18 mouse cellular contexts compared by ENCODE assay signal in the genomic region with DNA sequence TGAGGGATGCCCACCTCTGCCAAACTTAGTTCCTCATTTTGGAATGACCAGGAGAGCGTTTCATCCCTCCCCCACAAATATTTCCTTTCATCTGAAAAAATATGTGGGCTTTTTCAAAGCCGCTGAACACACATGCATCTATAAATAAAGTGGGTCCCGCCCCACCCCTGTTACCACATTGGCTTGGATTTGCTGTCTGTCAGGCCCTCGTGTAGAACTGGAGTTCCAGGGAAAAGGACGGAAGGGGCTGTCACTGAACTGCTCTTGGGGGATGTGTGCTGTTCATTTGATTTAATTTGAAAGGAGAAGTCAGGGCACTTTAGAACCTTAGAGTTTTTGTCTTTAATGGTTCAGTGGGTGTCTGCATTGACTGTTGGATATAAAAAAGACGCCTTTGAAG. TPM values are rescaled to one million over a fixed set of nuclear protein-coding genes. Genes with fewer than 3 reads are reported as not detected.
DNase-seq lines count a peak whose midpoint lies in the region; ATAC-seq lines count a peak whose summit lies in the region.
"Had no signal": no experiment of that assay in that cellular context is flagged by ENCODE, and none has a peak within 500 bp of the region (broad histone marks: within the 10 kb centered on the region; RNA-seq: fewer than 3 reads in every experiment).

No protein-coding gene starts in this region.

- H3K27ac ChIP-seq in heart, embryonic 13.5 days (replicated peaks), result 0 out of 2 replicates have a peak overlapping the region, but pooled peaks have one; percentile 1
- H3K27ac ChIP-seq in heart, embryonic 11.5 days (ENCODE audit: low read depth, low read length), result no peak overlapping the region
- H3K27ac ChIP-seq in liver, embryonic 12.5 days, result no peak overlapping the region
- H3K27ac ChIP-seq in embryonic facial prominence, embryonic 12.5 days, result peak overlapping the region; percentile 41
- H3K27ac ChIP-seq in intestine, embryonic 16.5 days (ENCODE audit: low read length), result 0 out of 2 replicates have a peak overlapping the region, but pooled peaks have one; percentile 63
- H3K27ac ChIP-seq: forebrain, embryonic 15.5 days; midbrain, embryonic 12.5 days had no signal

- no peaks in the 10 kb centered on the region for H3K27me3 ChIP-seq in heart, embryonic 13.5 days (replicated peaks)
- no peaks in the 10 kb centered on the region for H3K27me3 ChIP-seq in heart, embryonic 11.5 days (ENCODE audit: control insufficient read depth, insufficient read depth, low read length)
- H3K27me3 ChIP-seq in liver, embryonic 12.5 days (replicated peaks), result no peaks in the 10 kb centered on the region
- H3K27me3 ChIP-seq in embryonic facial prominence, embryonic 12.5 days, result no peaks in the 10 kb centered on the region
- H3K27me3 ChIP-seq in intestine, embryonic 16.5 days (replicated peaks; ENCODE audit: control insufficient read depth, insufficient read depth, low read length), result no peaks in the 10 kb centered on the region
- H3K27me3 ChIP-seq: forebrain, embryonic 15.5 days; midbrain, embryonic 12.5 days had no signal

- no peak overlapping the region for H3K9ac ChIP-seq in heart, embryonic 13.5 days
- H3K9ac ChIP-seq in heart, embryonic 11.5 days (ENCODE audit: low read depth, low read length), result no peak overlapping the region
- no peak overlapping the region for H3K9ac ChIP-seq in liver, embryonic 12.5 days
- no peak overlapping the region for H3K9ac ChIP-seq in embryonic facial prominence, embryonic 12.5 days
- H3K9ac ChIP-seq in intestine, embryonic 16.5 days (ENCODE audit: low read depth, low read length), result no peak overlapping the region
- H3K9ac ChIP-seq: forebrain, embryonic 15.5 days; midbrain, embryonic 12.5 days had no signal

- H3K4me3 ChIP-seq in heart, embryonic 13.5 days, result no peak overlapping the region
- no peak overlapping the region for H3K4me3 ChIP-seq in heart, embryonic 11.5 days (ENCODE audit: low read depth, low read length)
- H3K4me3 ChIP-seq in liver, embryonic 12.5 days, result no peak overlapping the region
- H3K4me3 ChIP-seq in embryonic facial prominence, embryonic 12.5 days, result no peak overlapping the region
- H3K4me3 ChIP-seq in intestine, embryonic 16.5 days (ENCODE audit: low read length), result no peak overlapping the region
- H3K4me3 ChIP-seq: forebrain, embryonic 15.5 days; midbrain, embryonic 12.5 days had no signal

- 0 out of 2 replicates have a peak overlapping the region, but pooled peaks have one; percentile 32 for H3K4me2 ChIP-seq in heart, embryonic 13.5 days
- H3K4me2 ChIP-seq in heart, embryonic 11.5 days, result no peak overlapping the region
- no peak overlapping the region for H3K4me2 ChIP-seq in liver, embryonic 12.5 days
- no peak overlapping the region for H3K4me2 ChIP-seq in embryonic facial prominence, embryonic 12.5 days (replicated peaks)
- H3K4me2 ChIP-seq in intestine, embryonic 16.5 days (ENCODE audit: low read depth, low read length), result no peak overlapping the region
- H3K4me2 ChIP-seq: forebrain, embryonic 15.5 days; midbrain, embryonic 12.5 days had no signal

- DNase-seq in liver, result peak; percentile 9
- DNase-seq in cerebellum, postnatal 25 days, result no peak
- no peak for DNase-seq in embryo, embryonic 10.5 days (ENCODE audit: low spot score)
- DNase-seq: adrenal gland, postnatal 36 days; cerebellum, postnatal 10 days; heart, adult 11 months; heart, postnatal 36 days; layer of hippocampus, postnatal 36 days; lung, adult 18-20 months; retina, postnatal 1 day; spleen, adult 18-20 months had no signal

- H3K36me3 ChIP-seq in heart, embryonic 13.5 days, result no peaks in the 10 kb centered on the region
- H3K36me3 ChIP-seq in heart, embryonic 11.5 days (ENCODE audit: control insufficient read depth, insufficient read depth, low read length), result no peaks in the 10 kb centered on the region
- no peaks in the 10 kb centered on the region for H3K36me3 ChIP-seq in liver, embryonic 12.5 days
- H3K36me3 ChIP-seq in embryonic facial prominence, embryonic 12.5 days, result no peaks in the 10 kb centered on the region
- H3K36me3 ChIP-seq in intestine, embryonic 16.5 days (ENCODE audit: control insufficient read depth, insufficient read depth, low read length), result no peaks in the 10 kb centered on the region
- H3K36me3 ChIP-seq: forebrain, embryonic 15.5 days; midbrain, embryonic 12.5 days had no signal

- ATAC-seq in heart, embryonic 13.5 days (ENCODE audit: extremely low read depth, insufficient number of reproducible peaks, low FRiP score, low TSS enrichment), result no peak
- ATAC-seq in heart, embryonic 11.5 days (replicated peaks; ENCODE audit: insufficient number of reproducible peaks, low FRiP score, low TSS enrichment), result no peak
- ATAC-seq in liver, embryonic 12.5 days, result no peak
- ATAC-seq in embryonic facial prominence, embryonic 12.5 days (ENCODE audit: insufficient number of reproducible peaks, insufficient read depth, low FRiP score, low TSS enrichment), result no peak
- no peak for ATAC-seq in intestine, embryonic 16.5 days
- ATAC-seq: forebrain, embryonic 15.5 days had no signal

- 0 out of 2 replicates have a peak, but pooled peaks cover 5% of the 10 kb centered on the region for H3K4me1 ChIP-seq in heart, embryonic 13.5 days
- no peaks in the 10 kb centered on the region for H3K4me1 ChIP-seq in heart, embryonic 11.5 days (ENCODE audit: control insufficient read depth, insufficient read depth, low read length)
- H3K4me1 ChIP-seq in liver, embryonic 12.5 days, result no peaks in the 10 kb centered on the region
- peaks cover 14% of the 10 kb centered on the region; the same call in 1 of the 2 replicates for H3K4me1 ChIP-seq in embryonic facial prominence, embryonic 12.5 days
- H3K4me1 ChIP-seq in intestine, embryonic 16.5 days (ENCODE audit: control insufficient read depth, insufficient read depth, low read length), result 0 out of 2 replicates have a peak, but pooled peaks cover 6% of the 10 kb centered on the region
- H3K4me1 ChIP-seq: forebrain, embryonic 15.5 days; midbrain, embryonic 12.5 days had no signal

- 48% methylated on average over 6 of the region's 6 CpGs for WGBS in heart, embryonic 13.5 days
- WGBS in heart, embryonic 11.5 days (ENCODE audit: insufficient replicate concordance), result 64% methylated on average over 6 of the region's 6 CpGs
- 41% methylated on average over 6 of the region's 6 CpGs for WGBS in liver, embryonic 12.5 days (ENCODE audit: insufficient replicate concordance)
- WGBS in embryonic facial prominence, embryonic 12.5 days, result 51% methylated on average over 6 of the region's 6 CpGs
- 44% methylated on average over 6 of the region's 6 CpGs for WGBS in intestine, embryonic 16.5 days

- H3K9me3 ChIP-seq in heart, embryonic 13.5 days, result no peaks in the 10 kb centered on the region
- H3K9me3 ChIP-seq in heart, embryonic 11.5 days (replicated peaks; ENCODE audit: control insufficient read depth, low read length), result no peaks in the 10 kb centered on the region
- H3K9me3 ChIP-seq in liver, embryonic 12.5 days (replicated peaks), result no peaks in the 10 kb centered on the region
- H3K9me3 ChIP-seq in embryonic facial prominence, embryonic 12.5 days, result no peaks in the 10 kb centered on the region
- no peaks in the 10 kb centered on the region for H3K9me3 ChIP-seq in intestine, embryonic 16.5 days (ENCODE audit: control insufficient read depth, low read length)
- H3K9me3 ChIP-seq: forebrain, embryonic 15.5 days; midbrain, embryonic 12.5 days had no signal

RNA-seq across cellular contexts. Expression of a gene that starts 50.9 kb away (rescaled TPM):
- 28.0 and 30.4 TPM in 2 replicates for polyA plus RNA-seq in heart, embryonic 13.5 days (2015; fragmentation: Nextera tagmentation; extraction: Ambion mirVana)
- polyA plus RNA-seq in heart, embryonic 11.5 days (2014; fragmentation: Nextera tagmentation; extraction: Ambion mirVana), result 16.4 and 17.0 TPM in 2 replicates
- polyA plus RNA-seq in liver, embryonic 12.5 days (2016; fragmentation: Nextera tagmentation; extraction: Ambion mirVana), result 0.48 and 1.3 TPM in 2 replicates
- polyA plus RNA-seq in embryonic facial prominence, embryonic 12.5 days (2016; fragmentation: Nextera tagmentation; extraction: Ambion mirVana), result 0.45 and 0.63 TPM in 2 replicates
- polyA plus RNA-seq in intestine, embryonic 16.5 days (2015; fragmentation: Nextera tagmentation; extraction: Ambion mirVana), result 8.4 and 9.0 TPM in 2 replicates

Comparison
In these comparisons a context has a peak if more than half of its experiments do, and no peak if none do; other contexts are left out.
1. H3K27ac ChIP-seq: peak in heart, embryonic 13.5 days (single experiment), embryonic facial prominence, embryonic 12.5 days (single experiment) and intestine, embryonic 16.5 days (single experiment); none in heart, embryonic 11.5 days (single experiment) and liver, embryonic 12.5 days (single experiment).